Mouse (Mus musculus) WW6 (cell line): ENCODE measurements at regions not wholly inside any gene's neighbourhood (a gene's known extent, or its start where the extent isn't known, plus 50 kb on each side); places are given as distances from the start of the nearest gene placed in this dataset.

Experiments used
- DNase-seq: peaks from one replicate; pipeline ENCODE4 v3.0.0-alpha.2; 2013; ENCODE audit warnings: low read depth, low spot score

DNA sequence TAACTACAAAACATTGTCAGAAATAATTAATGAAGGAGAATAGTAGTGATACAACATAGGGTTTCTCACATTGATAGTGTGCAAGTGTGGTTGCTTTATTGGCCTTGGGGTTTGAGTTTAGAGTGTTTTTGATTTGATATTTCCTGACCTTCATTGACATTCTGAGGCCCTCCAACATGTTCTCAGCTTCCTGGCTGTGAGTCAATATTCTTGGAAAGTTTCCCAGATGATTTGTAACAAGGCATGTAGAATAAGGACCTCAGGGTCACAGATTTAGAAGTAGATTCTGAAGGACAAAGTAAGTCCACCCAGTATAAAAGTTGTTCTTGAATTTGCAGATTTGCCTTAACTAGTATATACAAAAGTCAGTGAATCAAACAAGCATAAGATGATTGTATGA, 969.7 kb upstream of the Pcdh9 start:
- DNase-seq: no peak

DNA sequence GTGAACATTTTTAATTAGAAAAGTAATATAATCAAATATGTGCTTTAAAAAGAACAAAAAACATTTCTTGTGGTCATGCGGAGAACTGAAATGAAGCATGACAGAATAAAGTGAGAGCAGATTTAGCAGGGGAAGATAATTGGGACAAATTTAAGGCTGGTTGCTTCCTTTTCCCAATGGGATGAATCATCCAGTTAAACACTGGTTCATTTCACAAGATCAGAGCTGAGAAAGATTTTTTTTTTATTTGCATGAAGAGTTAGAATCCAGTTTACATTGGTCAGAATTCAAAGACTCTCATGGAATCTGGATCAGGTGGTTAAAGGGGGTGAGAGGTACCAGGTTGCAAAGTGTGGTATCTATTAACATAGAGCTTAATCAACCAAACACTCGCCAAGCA, 978.5 kb upstream of the Pcdh9 start:
- DNase-seq: no peak

GRCm38 (mm10) chr14:94886054-94886453, 995.0 kb upstream of the 4921530L21Rik start:
- no peak for DNase-seq

- DNase-seq: peak; percentile 24
Measured at GRCm38 (mm10) chr14:94895261-94895769, 985.7 kb upstream of the 4921530L21Rik start.

GRCm38 (mm10) chr14:94898667-94899281, 982.3 kb upstream of the 4921530L21Rik start:
- DNase-seq: no peak

- DNase-seq: no peak
Measured at GRCm38 (mm10) chr14:94912326-94912725, 968.7 kb upstream of the 4921530L21Rik start.

GRCm38 (mm10) chr14:94941416-94941815, 939.6 kb upstream of the 4921530L21Rik start:
- no peak for DNase-seq
